Mouse (Mus musculus): ENCODE measurements around the gene Lrrc8c.

DNA sequence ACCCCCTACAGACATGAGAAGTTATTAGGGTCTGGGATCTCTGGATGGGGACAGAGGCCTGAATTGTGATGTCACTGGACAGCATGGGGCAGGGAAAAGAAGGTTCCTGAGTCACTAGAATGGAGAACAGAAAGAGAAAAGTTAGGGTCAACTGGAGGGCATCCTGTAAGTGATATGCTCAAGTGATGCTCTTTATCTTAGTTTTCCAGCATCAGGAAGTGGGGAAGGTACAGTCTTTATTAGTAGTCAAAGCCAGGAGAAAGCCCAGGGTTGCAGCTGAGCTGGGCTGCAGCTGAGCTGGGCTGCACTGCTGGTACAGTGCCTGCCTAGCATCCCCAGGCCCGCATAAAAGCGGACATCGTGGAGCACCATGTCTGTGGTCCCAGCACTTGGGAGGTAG, 105.1 kb downstream of the Lrrc8c start:
- no peak for TF ChIP-seq POLR2A (IDR thresholded peaks at IDR 0.05; ENCODE audit: borderline replicate concordance, control insufficient read depth, low read depth, low read length)
- TF ChIP-seq CTCF (IDR thresholded peaks at IDR 0.05; ENCODE audit: control insufficient read depth, insufficient read depth, low read length): no peak

Data from bone marrow, adult 2 months (tissue).